Mouse (Mus musculus): ENCODE results near the gene Krtap4-6. TPM values are rescaled to one million over a fixed set of nuclear protein-coding genes. Genes with fewer than 3 reads are reported as not detected.
"Not testable (repeated sequence)": the region's sequence is repeated elsewhere in the genome, so short reads cannot be mapped to it uniquely, and the experiment has no call there.

The Krtap4-6 gene
- not detected in 2 replicates for polyA plus RNA-seq (2012; rRNA removed)

DNA sequence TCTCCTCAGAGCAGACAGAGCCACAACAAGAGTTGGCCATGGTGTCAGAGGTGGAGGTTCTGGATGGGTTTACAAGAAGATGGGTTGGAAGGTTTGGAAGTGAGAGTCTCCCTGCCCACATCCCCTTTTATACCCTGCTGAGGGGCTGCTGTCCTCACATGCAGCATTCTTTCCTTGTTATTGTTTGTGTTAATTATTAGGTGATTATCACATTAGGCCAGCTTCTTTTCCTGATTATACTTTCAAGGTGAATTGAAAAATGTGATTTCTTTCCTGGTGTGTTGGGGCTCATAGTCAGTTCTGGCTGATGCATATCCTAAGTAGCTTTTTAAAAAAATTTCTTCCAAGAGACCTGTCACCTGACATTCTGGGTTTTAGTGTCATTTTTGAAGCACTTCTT, at the start of gene Krtap4-6:
Gene Krtap4-6, minus strand, starts transcription at position 101 of the 400 bp plus-strand sequence.
- no peak for DNase-seq (ENCODE audit: low read depth, low spot score)

DNA sequence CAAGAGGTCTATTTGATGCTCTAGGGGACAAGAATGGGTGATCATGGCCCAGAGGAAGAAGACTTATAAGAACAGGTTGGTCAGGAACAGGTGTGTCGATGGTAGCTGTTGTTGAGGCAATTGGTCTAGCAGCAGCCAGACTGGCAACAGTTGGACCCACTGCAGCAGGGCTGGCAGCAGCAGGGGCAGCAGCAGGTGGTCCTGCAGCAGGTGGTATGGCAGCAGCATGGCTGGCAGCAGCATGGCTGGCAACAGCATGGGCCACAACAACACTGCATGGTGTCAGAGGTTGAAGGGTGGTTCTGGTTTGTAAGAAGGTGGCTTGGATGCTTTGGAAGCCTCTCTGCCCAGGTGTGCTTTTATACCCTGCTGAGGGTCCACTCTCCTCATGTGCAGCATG, 24.7 kb upstream of the Krtap4-6 start, which contains the start of gene Gm14190:
Gene Gm14190, minus strand, starts transcription at position 278 of the 400 bp plus-strand sequence.
- 82% methylated on average over 1 of the region's 1 CpGs for WGBS
- no peak for DNase-seq (ENCODE audit: low read depth, low spot score)

DNA sequence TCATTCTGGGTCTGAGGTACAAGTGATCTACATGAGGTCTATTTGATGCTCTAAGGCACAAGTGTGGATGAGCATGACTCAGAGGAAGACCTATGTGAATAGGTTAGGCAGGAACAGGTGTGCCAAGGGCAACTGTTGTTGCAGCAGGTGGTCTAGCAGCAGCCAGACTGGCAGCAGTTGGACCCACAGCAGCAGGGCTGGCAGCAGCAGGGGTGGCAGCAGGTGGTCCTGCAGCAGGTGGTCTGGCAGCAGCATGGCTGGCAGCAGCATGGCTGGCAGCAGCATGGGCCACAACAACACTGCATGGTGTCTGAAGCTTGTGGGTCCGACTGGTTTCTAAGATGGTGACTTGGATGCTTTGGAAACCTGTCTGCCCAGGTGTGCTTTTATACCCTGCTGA, 19.5 kb upstream of the Krtap4-6 start:
- 85% methylated on average over 1 of the region's 1 CpGs for WGBS
- DNase-seq (ENCODE audit: low read depth, low spot score): not testable (repeated sequence)

DNA sequence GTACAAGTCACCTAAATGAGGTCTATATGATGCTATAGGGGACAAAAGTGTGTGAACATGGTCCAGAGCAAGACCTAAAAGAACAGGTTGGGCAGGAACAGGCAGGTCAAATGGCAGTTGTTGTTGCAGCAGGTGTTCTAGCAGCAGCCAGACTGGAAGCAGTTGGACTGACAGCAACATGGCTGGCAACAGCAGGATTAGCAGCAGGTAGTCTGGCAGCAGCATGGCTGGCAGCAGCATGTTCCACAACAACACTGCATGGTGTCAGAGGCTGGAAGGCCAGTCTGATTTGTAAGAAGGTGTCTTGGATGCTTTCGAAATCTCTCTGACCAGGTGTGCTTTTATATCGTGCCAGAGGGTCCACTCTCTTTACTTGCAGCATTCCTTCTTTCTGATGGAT, 17.7 kb upstream of the Krtap4-6 start:
- 87% methylated on average over 2 of the region's 2 CpGs for WGBS

GRCm38 (mm10) chr11:99662802-99663201, 3.0 kb downstream of the Krtap4-6 start:
- no peak for DNase-seq (ENCODE audit: low read depth, low spot score)
- 81% methylated on average over 10 of the region's 10 CpGs for whole genome bisulfite sequencing

More for the DNA sequence above, 17.7 kb upstream of the Krtap4-6 start:
- no peak for DNase-seq (ENCODE audit: low read depth, low spot score)

- no peak for DNase-seq (ENCODE audit: low read depth, low spot score)
- WGBS: 76% methylated on average over 4 of the region's 4 CpGs
Measured at GRCm38 (mm10) chr11:99659256-99659655, 6.5 kb downstream of the Krtap4-6 start.

- not testable (repeated sequence) for DNase-seq (ENCODE audit: low read depth, low spot score)
- 70% methylated on average over 10 of the region's 10 CpGs for WGBS
Measured at GRCm38 (mm10) chr11:99658467-99659010, 7.2 kb downstream of the Krtap4-6 start, which contains the start of gene Gm11563. Gene Gm11563 (minus strand): TSS chr11:99658960.

- no peak for DNase-seq (ENCODE audit: low read depth, low spot score)
- WGBS: 47% methylated on average over 5 of the region's 5 CpGs
Measured at GRCm38 (mm10) chr11:99657051-99657450, 8.7 kb downstream of the Krtap4-6 start.

DNA sequence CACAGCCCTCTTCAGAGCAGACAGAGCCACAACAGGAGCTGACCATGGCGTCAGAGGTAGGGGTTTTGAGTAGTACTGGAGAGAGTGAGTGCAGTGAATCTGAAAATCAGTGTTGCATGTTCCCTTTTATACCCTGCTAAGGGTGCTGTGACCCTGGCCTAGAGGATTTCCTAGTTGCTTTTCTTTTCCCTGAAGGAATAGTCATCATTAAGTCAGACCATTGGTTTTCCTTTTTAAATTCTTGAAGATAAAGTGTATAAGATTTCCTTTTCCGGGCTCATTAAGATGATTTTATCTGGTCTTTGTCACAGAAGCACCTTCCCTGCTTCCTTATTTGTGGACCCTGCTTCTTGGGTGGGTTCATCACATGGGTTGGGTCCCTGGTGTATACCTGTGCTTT, 15.6 kb downstream of the Krtap4-6 start, which contains the start of gene Gm11555:
Gene Gm11555, minus strand, starts transcription at position 101 of the 400 bp plus-strand sequence.
- WGBS: 78% methylated on average over 2 of the region's 2 CpGs
- DNase-seq (ENCODE audit: low read depth, low spot score): no peak

DNA sequence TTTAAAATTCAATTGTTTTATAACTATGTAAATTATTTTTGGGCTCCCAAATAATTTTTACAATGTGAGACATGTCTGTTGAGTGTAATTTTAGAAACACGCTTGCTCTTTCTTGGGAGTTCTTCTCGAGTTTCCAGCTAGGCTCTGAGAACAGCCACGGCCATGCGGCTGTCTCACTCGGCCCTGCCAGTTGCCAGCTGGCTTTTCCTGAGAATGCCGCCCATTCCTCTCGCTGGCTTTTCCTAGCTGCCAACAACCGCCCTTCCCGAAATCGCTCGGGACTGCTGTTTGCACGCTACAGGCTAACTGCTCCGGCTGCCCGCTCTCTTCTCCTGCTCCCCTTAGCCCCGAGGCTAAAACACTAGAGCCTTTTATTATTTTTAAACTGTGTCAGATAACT, 19.3 kb downstream of the Krtap4-6 start:
- 88% methylated on average over 15 of the region's 15 CpGs for WGBS
- no peak for DNase-seq (ENCODE audit: low read depth, low spot score)

- no peak for DNase-seq (ENCODE audit: low read depth, low spot score)
- WGBS: 64% methylated on average over 3 of the region's 3 CpGs
Measured at GRCm38 (mm10) chr11:99644351-99644750, 21.4 kb downstream of the Krtap4-6 start.

DNA sequence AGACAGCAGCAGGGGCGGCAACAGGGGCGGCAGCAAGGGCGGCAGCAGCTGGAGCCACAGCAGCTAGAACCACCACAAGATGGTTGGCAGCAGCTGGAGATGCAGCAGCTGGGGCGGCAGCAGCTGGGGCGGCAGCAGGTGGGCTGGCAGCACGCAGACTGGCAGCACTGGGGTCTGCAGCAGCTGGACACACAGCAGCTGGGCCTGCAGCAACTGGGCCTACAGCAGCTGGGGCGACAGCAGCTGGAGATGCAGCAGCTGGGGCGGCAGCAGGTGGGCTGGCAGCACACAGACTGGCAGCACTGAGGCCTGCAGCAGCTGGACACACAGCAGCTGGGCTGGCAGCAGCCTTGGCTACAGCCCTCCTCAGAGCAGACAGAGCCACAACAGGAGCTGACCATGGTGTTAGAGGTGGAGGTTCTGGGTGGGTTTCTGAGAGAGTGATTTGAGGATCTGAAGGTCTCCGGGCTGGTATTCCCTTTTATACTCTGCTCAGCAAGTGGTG, 22.1 kb downstream of the Krtap4-6 start, which contains the start of gene Krtap4-7:
Gene Krtap4-7, minus strand, starts transcription at position 455 of the 505 bp plus-strand sequence.
- WGBS: 78% methylated on average over 9 of the region's 9 CpGs
- DNase-seq (ENCODE audit: low read depth, low spot score): not testable (repeated sequence)

- 10% methylated on average over 1 of the region's 1 CpGs for WGBS
Measured at GRCm38 (mm10) chr11:99640926-99641325, 24.8 kb downstream of the Krtap4-6 start.

GRCm38 (mm10) chr11:99637086-99637485, 28.7 kb downstream of the Krtap4-6 start:
- WGBS: 76% methylated on average over 1 of the region's 1 CpGs

More at GRCm38 (mm10) chr11:99640926-99641325, 24.8 kb downstream of the Krtap4-6 start:
- DNase-seq (ENCODE audit: low read depth, low spot score): no peak

DNA sequence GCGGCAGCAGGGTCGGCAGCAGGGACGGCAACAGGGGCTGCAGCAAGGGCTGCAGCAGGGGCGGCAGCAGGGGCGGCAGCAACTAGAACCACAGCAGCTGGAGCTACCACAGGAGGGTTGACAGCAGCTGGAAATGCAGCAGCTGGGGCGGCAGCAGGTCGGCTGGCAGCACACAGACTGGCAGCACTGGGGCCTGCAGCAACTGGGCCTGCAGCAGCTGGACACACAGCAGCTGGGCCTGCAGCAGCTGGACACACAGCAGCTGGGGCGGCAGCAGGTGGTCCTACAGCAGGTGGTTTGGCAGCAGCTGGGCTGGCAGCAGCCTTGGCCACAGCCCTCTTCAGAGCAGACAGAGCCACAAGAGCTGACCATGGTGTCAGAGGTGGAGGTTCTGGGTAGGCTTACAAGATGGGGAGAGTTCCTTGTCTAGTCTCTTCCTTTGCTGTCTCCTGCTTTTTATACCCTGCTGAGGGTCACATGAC, 31.1 kb downstream of the Krtap4-6 start, which contains the start of gene Krtap4-2:
Gene Krtap4-2, minus strand, starts transcription at position 432 of the 482 bp plus-strand sequence.
- 52% methylated on average over 8 of the region's 8 CpGs for WGBS
- DNase-seq (ENCODE audit: low read depth, low spot score): no peak

More at GRCm38 (mm10) chr11:99637086-99637485, 28.7 kb downstream of the Krtap4-6 start:
- DNase-seq (ENCODE audit: low read depth, low spot score): no peak

DNA sequence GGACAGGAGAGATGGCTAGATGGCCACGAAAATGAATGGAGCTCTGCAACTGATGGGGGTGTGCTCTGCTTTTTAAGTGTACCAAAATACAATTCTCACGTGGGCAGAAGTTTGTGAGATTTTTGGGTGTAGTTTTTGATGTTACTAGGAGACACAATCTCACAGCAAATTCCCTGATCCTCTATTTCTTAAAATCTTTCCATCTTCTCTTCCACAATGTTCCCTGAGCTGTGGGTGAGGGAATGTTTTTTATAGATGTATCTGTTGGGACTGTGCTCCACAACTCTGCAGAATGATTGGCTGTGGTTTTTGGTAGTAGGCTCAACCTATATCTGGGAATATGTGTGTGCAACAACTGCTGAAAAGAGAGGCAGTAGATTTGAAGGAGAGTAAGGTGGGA, 32.5 kb downstream of the Krtap4-6 start:
- 56% methylated on average over 2 of the region's 2 CpGs for WGBS
- no peak for DNase-seq (ENCODE audit: low read depth, low spot score)

- WGBS: 31% methylated on average over 3 of the region's 3 CpGs
Measured at GRCm38 (mm10) chr11:99630890-99631289, 34.9 kb downstream of the Krtap4-6 start.

DNA sequence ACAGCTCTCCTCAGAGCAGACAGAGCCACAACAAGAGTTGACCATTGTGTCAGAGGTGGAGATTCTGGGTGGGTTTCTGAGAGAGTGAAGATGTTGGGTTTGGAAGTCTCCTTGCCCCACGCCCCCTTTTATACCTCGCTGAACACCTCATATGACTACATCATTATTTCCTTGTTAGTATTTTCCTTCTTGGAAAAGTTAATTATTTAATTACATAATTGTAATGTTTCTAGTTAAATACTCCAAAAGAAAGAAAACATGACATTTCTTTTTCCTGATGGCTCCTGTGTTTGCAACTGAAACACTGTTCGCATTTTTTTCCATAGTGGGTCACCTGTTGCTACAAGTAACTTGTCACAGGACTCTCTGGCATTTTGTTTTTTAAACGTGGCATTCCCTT, 37.6 kb downstream of the Krtap4-6 start, which contains the start of gene Krtap4-1:
Gene Krtap4-1, minus strand, starts transcription at position 101 of the 400 bp plus-strand sequence.
- 65% methylated on average over 4 of the region's 4 CpGs for WGBS

More at GRCm38 (mm10) chr11:99630890-99631289, 34.9 kb downstream of the Krtap4-6 start:
- DNase-seq (ENCODE audit: low read depth, low spot score): no peak

GRCm38 (mm10) chr11:99620335-99620734, 45.4 kb downstream of the Krtap4-6 start, which contains the start of gene Gm11562:
Gene Gm11562 (minus strand): TSS chr11:99620435.
- 67% methylated on average over 2 of the region's 2 CpGs for WGBS
- no peak for DNase-seq (ENCODE audit: low read depth, low spot score)

More for the DNA sequence above, 37.6 kb downstream of the Krtap4-6 start, which contains the start of gene Krtap4-1:
- DNase-seq (ENCODE audit: low read depth, low spot score): no peak
